Mouse (Mus musculus): ENCODE measurements around the gene Cfap70. TPM values are rescaled to one million over a fixed set of nuclear protein-coding genes. Genes with fewer than 3 reads are reported as not detected.

The Cfap70 gene
- polyA plus RNA-seq, 1 experiment from 2014 or later: 0.39 TPM

DNA sequence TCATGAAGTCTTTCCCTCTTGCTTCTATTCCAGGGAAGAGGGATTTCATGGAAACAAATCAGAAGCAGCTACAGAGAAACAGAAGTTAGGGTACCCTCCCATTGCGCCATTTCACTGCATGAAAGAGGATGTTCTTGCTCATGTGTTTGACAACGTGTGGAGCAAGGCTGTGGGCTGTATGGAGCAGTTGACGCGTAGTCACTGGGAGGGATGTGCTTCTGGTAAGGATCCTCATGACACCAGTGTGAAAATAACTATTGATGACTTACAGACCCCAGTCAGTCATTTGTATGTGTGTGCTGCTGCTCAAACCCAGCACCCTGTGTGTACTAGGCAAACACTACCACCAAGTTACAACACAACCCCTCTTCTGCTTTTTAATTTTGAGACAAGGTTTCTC is 88.8 kb downstream of the Cfap70 start:
- Histone ChIP-seq H3K4me1 (no peaks in the 10 kb centered on the region), H3K27ac (no peak overlapping the region), H3K36me3 (peaks cover 82% of the 10 kb centered on the region), H3K4me3 (no peak overlapping the region), H3K27me3 (ENCODE audit: insufficient read depth, poor library complexity, severe bottlenecking) (no peaks in the 10 kb centered on the region), H3K9me3 (no peaks in the 10 kb centered on the region)
- DNase-seq (ENCODE audit: low spot score): no peak
- 90% methylated on average over 4 of the region's 4 CpGs for WGBS

DNA sequence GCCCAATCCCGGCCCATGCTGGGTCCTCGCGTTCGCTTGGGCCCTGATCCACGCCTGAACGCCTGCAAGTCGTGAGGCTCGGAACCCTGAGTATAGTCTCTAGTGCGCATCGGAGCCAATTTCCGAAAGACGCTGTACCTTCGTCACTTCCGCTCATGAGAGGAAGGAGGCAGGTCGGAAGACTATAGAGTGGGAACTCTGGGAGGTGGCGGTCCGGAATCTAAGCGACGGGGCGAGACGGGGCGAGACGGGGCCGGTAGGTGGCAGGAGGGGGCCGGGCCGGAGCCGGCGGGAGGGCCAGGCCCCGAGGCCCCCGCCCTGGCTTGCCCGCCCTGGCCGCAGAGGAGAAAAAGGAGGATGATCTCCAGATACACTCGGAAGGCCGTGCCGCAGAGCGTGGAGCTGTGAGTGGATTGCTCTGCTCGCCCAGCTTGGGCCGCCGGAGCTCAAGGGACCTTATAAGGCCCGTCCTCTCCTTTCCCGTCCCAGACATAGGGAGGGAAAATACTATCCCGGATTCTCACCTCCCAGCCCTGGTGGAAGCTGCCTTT is 104.0 kb downstream of the Cfap70 start, which contains the start of the genes Ecd and Fam149b:
Ecd (minus strand) TSS at position 131 of the 551 bp plus-strand sequence.
Fam149b (plus strand) TSS at position 172 of the 551 bp plus-strand sequence.
- no peaks in the 10 kb centered on the region for H3K9me3 ChIP-seq
- under 1% methylated on average over 42 of the region's 42 CpGs for WGBS
- H3K27me3 ChIP-seq (ENCODE audit: insufficient read depth, poor library complexity, severe bottlenecking): no peaks in the 10 kb centered on the region
- H3K27ac ChIP-seq: peak within 1 kb of the TSS; percentile 93
- peak within 1 kb of the TSS; percentile 71 for H3K4me3 ChIP-seq
- peaks cover 40% of the 10 kb centered on the region for H3K36me3 ChIP-seq
- peak; percentile 96 for DNase-seq (ENCODE audit: low spot score)
- H3K4me1 ChIP-seq: peaks cover 16% of the 10 kb centered on the region; the same call in 1 of the 2 replicates

DNA sequence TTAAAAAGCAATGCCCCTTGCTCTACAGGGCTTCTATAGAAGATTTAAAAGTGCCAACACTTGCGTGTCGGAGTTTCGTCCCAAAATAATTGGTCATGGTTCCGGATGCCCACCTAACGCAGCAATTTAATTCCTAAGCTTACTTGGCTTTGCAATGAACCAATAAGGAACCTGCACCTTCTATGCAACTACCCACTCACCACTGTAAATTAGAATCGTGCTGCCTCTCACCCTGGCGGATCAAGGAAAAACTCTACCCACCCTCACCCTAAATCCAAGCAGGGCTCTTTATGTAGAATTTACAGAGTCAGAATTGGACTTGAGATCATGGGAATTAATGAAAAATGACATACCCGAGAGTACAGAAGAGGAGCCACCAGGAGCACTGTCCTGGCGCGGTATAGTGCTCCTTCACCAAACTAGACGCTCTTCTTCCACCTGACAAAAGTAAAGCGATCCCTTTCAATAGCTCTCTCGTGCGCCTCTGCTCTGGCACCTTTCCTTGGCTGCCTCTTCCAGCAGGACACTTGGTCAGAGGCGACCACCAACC is 104.5 kb downstream of the Cfap70 start:
- no peak for DNase-seq (ENCODE audit: low spot score)
- Histone ChIP-seq H3K9me3 (no peaks in the 10 kb centered on the region), H3K4me1 (peaks cover 16% of the 10 kb centered on the region; the same call in 1 of the 2 replicates), H3K27me3 (ENCODE audit: insufficient read depth, poor library complexity, severe bottlenecking) (no peaks in the 10 kb centered on the region), H3K4me3 (peak overlapping the region; percentile 71), H3K36me3 (peaks cover 40% of the 10 kb centered on the region), H3K27ac (peak overlapping the region; percentile 93)
- 4% methylated on average over 15 of the region's 15 CpGs for WGBS

DNA sequence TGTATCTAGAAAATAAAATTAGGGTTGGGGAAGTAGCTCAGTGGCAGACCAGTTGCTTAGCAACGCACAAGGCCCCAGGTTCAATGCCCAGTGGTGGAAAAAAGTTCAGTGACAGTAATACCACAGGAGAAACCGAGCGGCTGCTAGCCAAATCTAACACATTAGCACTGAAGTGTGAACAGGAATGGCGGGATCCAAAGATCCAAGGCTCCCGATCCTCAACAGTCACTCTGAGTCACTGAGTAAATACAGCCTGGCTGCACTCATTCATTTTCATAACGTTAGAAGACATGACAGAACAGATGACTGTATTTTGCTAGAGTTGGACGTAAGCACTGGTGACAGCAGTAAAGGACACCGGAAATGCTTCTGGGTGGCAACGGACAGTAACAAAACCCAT is 106.1 kb downstream of the Cfap70 start:
- Histone ChIP-seq H3K36me3 (peaks cover 41% of the 10 kb centered on the region), H3K9me3 (no peaks in the 10 kb centered on the region), H3K4me3 (no peak overlapping the region), H3K27me3 (ENCODE audit: insufficient read depth, poor library complexity, severe bottlenecking) (no peaks in the 10 kb centered on the region), H3K27ac (no peak overlapping the region), H3K4me1 (peaks cover 16% of the 10 kb centered on the region; the same call in 1 of the 2 replicates)
- no peak for DNase-seq (ENCODE audit: low spot score)
- 88% methylated on average over 9 of the region's 9 CpGs for WGBS

Other genes with a start within 250 kb of the Cfap70 start
- 0.65 TPM in 1 of 2 replicates, not detected in the other for gene Kcnk16, start 183.0 kb downstream of the Cfap70 start, polyA plus RNA-seq (2016; fragmentation: Nextera tagmentation; extraction: Ambion mirVana)
- gene Nudt13, start 157.5 kb downstream of the Cfap70 start, polyA plus RNA-seq (2016; fragmentation: Nextera tagmentation; extraction: Ambion mirVana): 12.4 and 13.1 TPM in 2 replicates
- 47.7 and 58.8 TPM in 2 replicates for gene Ecd, start 104.1 kb downstream of the Cfap70 start, polyA plus RNA-seq (2016; fragmentation: Nextera tagmentation; extraction: Ambion mirVana)
- 26.5 and 38.4 TPM in 2 replicates for gene Fam149b, start 104.1 kb downstream of the Cfap70 start, polyA plus RNA-seq (2016; fragmentation: Nextera tagmentation; extraction: Ambion mirVana)
- 128 and 179 TPM in 2 replicates for gene Dnajc9, start 63.3 kb downstream of the Cfap70 start, polyA plus RNA-seq (2016; fragmentation: Nextera tagmentation; extraction: Ambion mirVana)
- gene Mrps16, start 58.6 kb downstream of the Cfap70 start, polyA plus RNA-seq (2016; fragmentation: Nextera tagmentation; extraction: Ambion mirVana): 95.0 and 108 TPM in 2 replicates
- gene Anxa7, start 27.9 kb upstream of the Cfap70 start, polyA plus RNA-seq (2016; fragmentation: Nextera tagmentation; extraction: Ambion mirVana): 36.6 and 38.5 TPM in 2 replicates
- gene Mss51, start 44.7 kb upstream of the Cfap70 start, polyA plus RNA-seq (2016; fragmentation: Nextera tagmentation; extraction: Ambion mirVana): 0.64 and 0.65 TPM in 2 replicates
- 36.2 and 37.8 TPM in 2 replicates for gene Ppp3cb, start 94.3 kb upstream of the Cfap70 start, polyA plus RNA-seq (2016; fragmentation: Nextera tagmentation; extraction: Ambion mirVana)
- gene Usp54, start 188.8 kb upstream of the Cfap70 start, polyA plus RNA-seq (2016; fragmentation: Nextera tagmentation; extraction: Ambion mirVana): 7.3 and 7.5 TPM in 2 replicates
- 22.8 and 30.3 TPM in 2 replicates for gene Myoz1, start 204.3 kb upstream of the Cfap70 start, polyA plus RNA-seq (2016; fragmentation: Nextera tagmentation; extraction: Ambion mirVana)
- gene Synpo2l, start 216.1 kb upstream of the Cfap70 start, polyA plus RNA-seq (2016; fragmentation: Nextera tagmentation; extraction: Ambion mirVana): 87.0 and 172 TPM in 2 replicates
- gene Sec24c, start 222.1 kb upstream of the Cfap70 start, polyA plus RNA-seq (2016; fragmentation: Nextera tagmentation; extraction: Ambion mirVana): 101 and 113 TPM in 2 replicates
- 18.4 and 19.5 TPM in 2 replicates for gene Fut11, start 242.7 kb upstream of the Cfap70 start, polyA plus RNA-seq (2016; fragmentation: Nextera tagmentation; extraction: Ambion mirVana)